Mouse (Mus musculus) retina, postnatal 7 days (tissue): ENCODE measurements around the gene Gca.
"Not testable (repeated sequence)": the region's sequence is repeated elsewhere in the genome, so short reads cannot be mapped to it uniquely, and the experiment has no call there.

ENCODE experiments used
- DNase-seq: peaks from one replicate; pipeline ENCODE4 v3.0.0-alpha.2; 2012; ENCODE audit warnings: low read depth, low spot score

Gca gene

GRCm38 (mm10) chr2:62669848-62670247 lies 5.8 kb downstream of the Gca start:
- DNase-seq = no peak

- no peak for DNase-seq
These were observed 6.2 kb downstream of the Gca start for GRCm38 (mm10) chr2:62670301-62670700.

GRCm38 (mm10) chr2:62670767-62671166 lies 6.7 kb downstream of the Gca start:
- no peak for DNase-seq

GRCm38 (mm10) chr2:62672788-62673187 lies 8.7 kb downstream of the Gca start:
- no peak for DNase-seq

- DNase-seq = no peak
These were observed 17.6 kb downstream of the Gca start for GRCm38 (mm10) chr2:62681667-62682066.

- DNase-seq = no peak
These were observed 21.0 kb downstream of the Gca start for GRCm38 (mm10) chr2:62684989-62685595.

- DNase-seq = no peak
These were observed 21.8 kb downstream of the Gca start for GRCm38 (mm10) chr2:62685934-62686333.

GRCm38 (mm10) chr2:62706313-62706712 lies 42.2 kb downstream of the Gca start:
- DNase-seq = no peak

GRCm38 (mm10) chr2:62709633-62710032 lies 45.5 kb downstream of the Gca start:
- DNase-seq = no peak

GRCm38 (mm10) chr2:62714362-62714761 lies 50.3 kb downstream of the Gca start:
- not testable (repeated sequence) for DNase-seq

- no peak for DNase-seq
These were observed 51.2 kb downstream of the Gca start for GRCm38 (mm10) chr2:62715260-62715659.

- no peak for DNase-seq
These were observed 53.2 kb downstream of the Gca start for GRCm38 (mm10) chr2:62717270-62717669.

- DNase-seq = no peak
These were observed 54.3 kb downstream of the Gca start for GRCm38 (mm10) chr2:62718411-62718810.

GRCm38 (mm10) chr2:62725946-62726345 lies 61.9 kb downstream of the Gca start:
- no peak for DNase-seq

GRCm38 (mm10) chr2:62727732-62728131 lies 63.6 kb downstream of the Gca start:
- DNase-seq = no peak

- no peak for DNase-seq
These were observed 66.6 kb downstream of the Gca start for GRCm38 (mm10) chr2:62730671-62731070.

- DNase-seq = no peak
These were observed 79.0 kb downstream of the Gca start for GRCm38 (mm10) chr2:62743098-62743497.
